Mouse (Mus musculus): Measurements from ENCODE around the gene Spata7. TPM values are rescaled to one million over a fixed set of nuclear protein-coding genes. Genes with fewer than 3 reads are reported as not detected.

Gene Spata7
- total and polyA plus RNA-seq, 3 experiments = 8.2 to 27.5 (median 21.0) TPM

DNA sequence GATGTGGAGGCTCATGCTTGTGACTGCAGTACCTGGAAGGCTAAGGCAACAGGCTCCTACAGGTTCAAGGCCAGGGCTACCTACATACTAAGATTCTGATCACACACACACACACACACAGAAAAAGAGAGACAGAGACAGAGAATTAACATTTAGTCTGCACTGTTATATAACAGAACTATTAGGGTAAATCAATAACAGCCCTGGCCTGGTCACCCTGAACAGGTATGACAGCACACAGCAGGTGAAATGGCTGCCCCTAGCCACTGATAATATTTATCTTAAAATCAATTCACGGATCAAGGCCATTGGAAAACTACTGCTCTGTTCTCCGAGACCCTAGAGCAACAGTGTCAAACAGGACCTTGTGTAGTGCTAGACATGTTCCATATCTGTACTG lies 88.2 kb downstream of the Spata7 start:
- Histone ChIP-seq H3K4me3 (ENCODE audit: low read depth, low read length) (no peak overlapping the region), H3K9me3 (replicated peaks) (no peaks in the 10 kb centered on the region), H3K4me1 (ENCODE audit: insufficient read depth, low read depth, low read length) (peaks cover 2% of the 10 kb centered on the region; the same call in 1 of the 2 replicates), H3K36me3 (replicated peaks) (peaks cover 19% of the 10 kb centered on the region), H3K27me3 (ENCODE audit: insufficient read depth, low read length) (no peaks in the 10 kb centered on the region)
- TF ChIP-seq TAL1 (conservative IDR thresholded peaks at IDR 0.05; ENCODE audit: low read depth, low read length) (no peak), CTCF (IDR thresholded peaks at IDR 0.05; ENCODE audit: low read depth, low read length) (no peak), GATA1 (IDR thresholded peaks at IDR 0.05; ENCODE audit: borderline replicate concordance, low read length) (no peak), GATA2 (IDR thresholded peaks at IDR 0.05; ENCODE audit: borderline replicate concordance, low read depth, low read length) (no peak), POLR2AphosphoS5 (IDR thresholded peaks at IDR 0.05; ENCODE audit: insufficient replicate concordance, low read depth, low read length) (no peak)
- ATAC-seq (ENCODE audit: extremely low read depth, insufficient number of reproducible peaks, low FRiP score, poor library complexity, severe bottlenecking) (no peak), DNase-seq (ENCODE audit: low spot score) (no peak)

Other genes starting within 250 kb of the Spata7 start
- gene Kcnk10, start 49.8 kb upstream of the Spata7 start, total RNA-seq (2014; fragmentation: Nextera tagmentation) = not detected in 2 replicates
- gene Kcnk10, start 49.8 kb upstream of the Spata7 start, total RNA-seq (2017) = 0.12 and 0.16 TPM in 2 replicates
- gene Kcnk10, start 49.8 kb upstream of the Spata7 start, polyA plus RNA-seq (2012) = not detected in 2 replicates
- gene Ptpn21, start 109.2 kb downstream of the Spata7 start, total RNA-seq (2014; fragmentation: Nextera tagmentation) = 35.4 and 36.5 TPM in 2 replicates
- 7.2 and 7.7 TPM in 2 replicates for gene Ptpn21, start 109.2 kb downstream of the Spata7 start, total RNA-seq (2017)
- 6.7 and 9.0 TPM in 2 replicates for gene Ptpn21, start 109.2 kb downstream of the Spata7 start, polyA plus RNA-seq (2012)
- gene Zc3h14, start 118.8 kb downstream of the Spata7 start, total RNA-seq (2014; fragmentation: Nextera tagmentation) = 667 and 789 TPM in 2 replicates
- 226 and 228 TPM in 2 replicates for gene Zc3h14, start 118.8 kb downstream of the Spata7 start, total RNA-seq (2017)
- 16.1 and 19.5 TPM in 2 replicates for gene Zc3h14, start 118.8 kb downstream of the Spata7 start, polyA plus RNA-seq (2012)